Mouse (Mus musculus) forebrain, embryonic 10.5 days (tissue): ENCODE measurements around the gene Lpin1. TPM values are rescaled to one million over a fixed set of nuclear protein-coding genes. Genes with fewer than 3 reads are reported as not detected.

Experiments
- DNase-seq: peaks from one replicate; pipeline ENCODE4 v3.0.0-alpha.2; 2017; ENCODE audit warnings: low spot score; ENCODE audit errors: extremely low spot score
- H3K27ac ChIP-seq: fragments of 300-500 bp; sonication (generic); 2 replicates; pipeline ENCODE4 v1.5.1; 2016; ENCODE audit warnings: mild to moderate bottlenecking
- H3K27me3 ChIP-seq: fragments of 300-500 bp; sonication (generic); 2 replicates; pipeline ENCODE4 v1.6.1; 2016; ENCODE audit warnings: mild to moderate bottlenecking; ENCODE audit not compliant: poor library complexity, severe bottlenecking
- H3K36me3 ChIP-seq: fragments of 300-500 bp; sonication (generic); replicated peaks from 2 replicates; pipeline ENCODE4 v1.6.1; 2016; ENCODE audit warnings: mild to moderate bottlenecking, moderate library complexity
- H3K4me1 ChIP-seq: fragments of 300-500 bp; sonication (generic); 2 replicates; pipeline ENCODE4 v1.6.1; 2016
- H3K4me3 ChIP-seq: fragments of 300-500 bp; sonication (generic); 2 replicates; pipeline ENCODE4 v1.5.1; 2016; ENCODE audit warnings: mild to moderate bottlenecking, moderate library complexity
- H3K9me3 ChIP-seq: fragments of 300-500 bp; sonication (generic); 2 replicates; pipeline ENCODE4 v1.6.1; 2016; ENCODE audit warnings: mild to moderate bottlenecking, moderate library complexity
- WGBS: fragments of 180-500 bp; shearing (Covaris S2); methylation state at CpG from one replicate; pipeline ENCODE4 v1.1.7; 2016; 5-methylcytosine and 5-hydroxymethylcytosine counted together
- polyA plus RNA-seq: library from polyadenylated mRNA; unstranded; fragments of >200 nt; fragmentation: Nextera tagmentation; extraction: Ambion mirVana; gene quantifications from 2 replicates; pipeline ENCODE4 v1.2.1, GENCODE M21; 2016

The Lpin1 gene
- polyA plus RNA-seq, 1 experiment from 2014 or later: 4.4 TPM

- H3K36me3 ChIP-seq: no peaks in the 10 kb centered on the region
- WGBS: 91% methylated on average over 7 of the region's 7 CpGs
Measured at GRCm38 (mm10) chr12:16528650-16529049, 82.1 kb downstream of the Lpin1 start.

DNA sequence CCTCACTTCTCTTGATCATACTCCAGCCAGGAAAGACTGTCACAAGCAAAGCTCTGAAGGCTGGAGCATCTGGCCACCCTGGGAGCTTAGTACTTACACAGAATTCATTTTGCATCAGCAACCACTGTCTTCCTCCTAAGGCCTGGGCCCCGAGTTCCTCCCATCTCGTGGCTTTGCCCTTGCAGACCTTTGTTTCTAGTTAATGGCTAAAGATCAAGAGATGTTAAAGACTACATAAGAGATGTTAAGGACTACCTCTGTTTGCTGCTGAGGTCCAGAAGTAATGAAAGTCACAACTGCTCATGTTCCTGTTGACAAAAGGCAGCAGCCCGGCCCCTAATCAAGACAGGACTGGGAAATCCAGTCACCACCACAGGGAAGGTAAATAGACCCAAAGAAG is 82.8 kb downstream of the Lpin1 start:
- Histone ChIP-seq H3K27ac (no peak overlapping the region), H3K4me1 (peaks cover 6% of the 10 kb centered on the region), H3K4me3 (no peak overlapping the region), H3K36me3 (no peaks in the 10 kb centered on the region), H3K27me3 (no peaks in the 10 kb centered on the region), H3K9me3 (0 out of 2 replicates have a peak, but pooled peaks cover 6% of the 10 kb centered on the region)
- no peak for DNase-seq
- 83% methylated on average over 3 of the region's 3 CpGs for WGBS

More at GRCm38 (mm10) chr12:16528650-16529049, 82.1 kb downstream of the Lpin1 start:
- Histone ChIP-seq H3K4me1 (peaks cover 13% of the 10 kb centered on the region), H3K4me3 (no peak overlapping the region), H3K27ac (no peak overlapping the region), H3K9me3 (0 out of 2 replicates have a peak, but pooled peaks cover 6% of the 10 kb centered on the region), H3K27me3 (no peaks in the 10 kb centered on the region)
- no peak for DNase-seq

GRCm38 (mm10) chr12:16526862-16527261 is 83.9 kb downstream of the Lpin1 start:
- DNase-seq: no peak
- Histone ChIP-seq H3K4me3 (no peak overlapping the region), H3K36me3 (no peaks in the 10 kb centered on the region), H3K9me3 (0 out of 2 replicates have a peak, but pooled peaks cover 6% of the 10 kb centered on the region), H3K27me3 (no peaks in the 10 kb centered on the region), H3K4me1 (no peaks in the 10 kb centered on the region), H3K27ac (no peak overlapping the region)
- 90% methylated on average over 5 of the region's 5 CpGs for WGBS

DNA sequence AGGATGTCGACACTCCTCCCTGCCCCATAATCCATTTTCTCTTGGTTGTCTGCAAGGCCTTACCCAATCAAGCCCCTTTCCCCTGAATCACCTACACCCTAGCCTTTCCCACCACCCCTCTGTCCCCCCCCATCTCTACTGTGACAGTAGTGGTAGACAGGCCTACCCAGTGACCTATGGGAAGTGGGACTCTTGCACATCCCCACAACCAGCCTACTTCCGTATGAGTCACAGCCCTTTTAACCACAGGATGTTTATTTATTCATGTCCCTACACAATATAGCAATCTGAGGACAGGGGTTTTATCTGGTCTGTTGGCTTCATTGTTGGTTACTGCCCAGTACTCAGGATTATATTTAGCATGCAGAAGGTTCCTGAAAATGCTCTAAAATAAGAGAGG is 84.6 kb downstream of the Lpin1 start:
- H3K36me3 ChIP-seq: no peaks in the 10 kb centered on the region
- H3K4me3 ChIP-seq: no peak overlapping the region
- no peak for DNase-seq
- WGBS: 96% methylated on average over 2 of the region's 2 CpGs
- 0 out of 2 replicates have a peak, but pooled peaks cover 6% of the 10 kb centered on the region for H3K9me3 ChIP-seq
- no peak overlapping the region for H3K27ac ChIP-seq
- H3K4me1 ChIP-seq: no peaks in the 10 kb centered on the region
- H3K27me3 ChIP-seq: no peaks in the 10 kb centered on the region

DNA sequence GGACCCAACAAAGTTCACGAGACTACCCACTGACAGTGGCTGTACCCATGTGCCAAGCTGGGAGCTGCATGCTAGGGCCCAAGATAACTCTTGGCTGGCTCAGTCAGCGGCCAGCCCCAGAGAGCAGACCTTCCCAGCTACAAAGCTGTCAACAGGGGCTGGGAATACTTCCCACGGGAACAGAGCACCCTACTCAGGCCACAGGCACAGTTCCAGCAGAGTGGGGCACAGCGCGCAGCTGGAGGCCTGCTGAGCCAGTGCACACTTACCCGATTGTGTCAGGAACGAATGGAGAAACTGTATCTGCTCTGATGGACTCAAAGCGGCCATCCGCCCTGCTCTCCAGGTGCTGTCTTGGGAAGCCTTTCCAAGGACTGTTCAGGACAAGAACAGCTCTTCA is 95.6 kb downstream of the Lpin1 start:
- Histone ChIP-seq H3K4me1 (peaks cover 10% of the 10 kb centered on the region), H3K27me3 (no peaks in the 10 kb centered on the region), H3K36me3 (no peaks in the 10 kb centered on the region), H3K4me3 (no peak overlapping the region), H3K27ac (no peak overlapping the region), H3K9me3 (no peaks in the 10 kb centered on the region)
- 89% methylated on average over 9 of the region's 9 CpGs for WGBS
- DNase-seq: no peak

- WGBS: 88% methylated on average over 1 of the region's 1 CpGs
- no peak for DNase-seq
- H3K9me3 ChIP-seq: no peaks in the 10 kb centered on the region
- no peak overlapping the region for H3K27ac ChIP-seq
- H3K27me3 ChIP-seq: peaks cover 5% of the 10 kb centered on the region
- H3K4me1 ChIP-seq: peaks cover 19% of the 10 kb centered on the region
- no peaks in the 10 kb centered on the region for H3K36me3 ChIP-seq
- no peak overlapping the region for H3K4me3 ChIP-seq
Measured at GRCm38 (mm10) chr12:16512991-16513390, 97.8 kb downstream of the Lpin1 start.

DNA sequence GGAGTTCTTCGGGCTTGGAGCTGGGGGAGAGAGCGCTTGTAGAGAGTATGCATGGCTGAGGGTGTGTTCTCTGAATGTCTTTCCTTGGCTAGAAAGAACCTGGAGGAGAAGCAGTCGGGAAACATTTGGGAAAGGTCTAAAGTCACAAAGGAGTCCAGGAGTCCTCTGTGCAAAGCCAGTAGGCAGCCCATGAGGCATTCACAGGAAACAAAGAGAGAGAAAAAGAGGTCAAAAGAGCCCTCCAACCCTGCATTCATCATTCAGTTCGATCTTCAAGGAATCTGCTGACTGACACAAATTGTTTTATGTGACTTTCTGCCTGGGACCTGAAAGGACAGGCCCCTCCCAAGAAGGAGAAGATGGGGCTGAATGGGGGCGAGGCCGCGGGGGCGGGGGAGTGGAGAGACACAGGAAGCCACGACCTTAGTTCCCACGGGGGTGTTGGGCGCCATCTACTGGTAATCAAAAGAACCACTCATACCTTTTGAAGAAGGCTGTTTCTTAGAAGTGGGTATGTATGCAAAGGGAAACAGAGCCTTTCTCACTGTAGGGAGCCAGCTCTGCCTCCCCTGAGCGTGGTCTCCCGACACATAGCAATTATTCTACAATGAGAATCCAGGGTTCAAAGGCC is 101.5 kb downstream of the Lpin1 start:
- Histone ChIP-seq H3K27me3 (peaks cover 13% of the 10 kb centered on the region), H3K27ac (peak overlapping the region; percentile 72), H3K9me3 (no peaks in the 10 kb centered on the region), H3K4me1 (peaks cover 23% of the 10 kb centered on the region), H3K36me3 (no peaks in the 10 kb centered on the region), H3K4me3 (peak overlapping the region; percentile 27; the same call in 1 of the 2 replicates)
- WGBS: 11% methylated on average over 13 of the region's 13 CpGs
- peak; percentile 77 for DNase-seq

- no peaks in the 10 kb centered on the region for H3K36me3 ChIP-seq
- H3K9me3 ChIP-seq: peaks cover 5% of the 10 kb centered on the region; the same call in 1 of the 2 replicates
- H3K4me3 ChIP-seq: no peak overlapping the region
- no peak overlapping the region for H3K27ac ChIP-seq
- peaks cover 23% of the 10 kb centered on the region for H3K4me1 ChIP-seq
- DNase-seq: no peak
- peaks cover 13% of the 10 kb centered on the region for H3K27me3 ChIP-seq
- WGBS: 67% methylated on average over 17 of the region's 17 CpGs
Measured at GRCm38 (mm10) chr12:16506796-16507790, 103.7 kb downstream of the Lpin1 start.

GRCm38 (mm10) chr12:16504244-16504643 is 106.5 kb downstream of the Lpin1 start:
- DNase-seq: no peak
- peaks cover 9% of the 10 kb centered on the region for H3K4me1 ChIP-seq
- no peaks in the 10 kb centered on the region for H3K36me3 ChIP-seq
- H3K27me3 ChIP-seq: peaks cover 13% of the 10 kb centered on the region
- peaks cover 5% of the 10 kb centered on the region; the same call in 1 of the 2 replicates for H3K9me3 ChIP-seq
- 86% methylated on average over 3 of the region's 3 CpGs for WGBS
- H3K27ac ChIP-seq: no peak overlapping the region
- H3K4me3 ChIP-seq: no peak overlapping the region

DNA sequence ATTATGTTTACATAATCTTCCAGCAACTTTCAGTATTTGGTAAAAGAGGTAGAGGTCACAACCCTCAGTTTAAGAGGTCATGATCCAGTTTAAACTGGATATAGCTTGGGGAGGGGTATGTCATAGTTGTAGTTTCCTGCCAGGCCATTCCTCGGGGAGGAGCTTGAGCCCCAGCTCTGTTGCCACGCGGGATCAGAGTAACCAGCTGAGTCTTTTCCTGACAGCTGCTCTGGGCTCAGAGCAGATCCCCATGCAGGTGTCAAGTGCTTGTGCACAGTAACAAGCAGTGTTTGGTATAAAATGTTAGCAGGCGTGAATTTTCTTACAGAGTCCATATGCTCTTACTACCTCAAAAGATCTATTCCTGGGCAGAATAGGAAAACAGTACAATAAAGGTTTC is 112.8 kb downstream of the Lpin1 start:
- no peak for DNase-seq
- no peak overlapping the region for H3K4me3 ChIP-seq
- 63% methylated on average over 4 of the region's 4 CpGs for WGBS
- H3K27me3 ChIP-seq: no peaks in the 10 kb centered on the region
- H3K36me3 ChIP-seq: no peaks in the 10 kb centered on the region
- peaks cover 5% of the 10 kb centered on the region; the same call in 1 of the 2 replicates for H3K9me3 ChIP-seq
- no peaks in the 10 kb centered on the region for H3K4me1 ChIP-seq
- no peak overlapping the region for H3K27ac ChIP-seq

GRCm38 (mm10) chr12:16492713-16493112 is 118.1 kb downstream of the Lpin1 start:
- no peaks in the 10 kb centered on the region for H3K9me3 ChIP-seq
- H3K27me3 ChIP-seq: no peaks in the 10 kb centered on the region
- no peak for DNase-seq
- H3K4me3 ChIP-seq: no peak overlapping the region
- no peak overlapping the region for H3K27ac ChIP-seq
- H3K36me3 ChIP-seq: no peaks in the 10 kb centered on the region
- H3K4me1 ChIP-seq: no peaks in the 10 kb centered on the region
- 73% methylated on average over 6 of the region's 6 CpGs for WGBS

- no peaks in the 10 kb centered on the region for H3K27me3 ChIP-seq
- H3K27ac ChIP-seq: no peak overlapping the region
- DNase-seq: no peak
- H3K36me3 ChIP-seq: no peaks in the 10 kb centered on the region
- no peaks in the 10 kb centered on the region for H3K9me3 ChIP-seq
- H3K4me1 ChIP-seq: no peaks in the 10 kb centered on the region
- H3K4me3 ChIP-seq: no peak overlapping the region
Measured at GRCm38 (mm10) chr12:16488899-16489298, 121.9 kb downstream of the Lpin1 start.

DNA sequence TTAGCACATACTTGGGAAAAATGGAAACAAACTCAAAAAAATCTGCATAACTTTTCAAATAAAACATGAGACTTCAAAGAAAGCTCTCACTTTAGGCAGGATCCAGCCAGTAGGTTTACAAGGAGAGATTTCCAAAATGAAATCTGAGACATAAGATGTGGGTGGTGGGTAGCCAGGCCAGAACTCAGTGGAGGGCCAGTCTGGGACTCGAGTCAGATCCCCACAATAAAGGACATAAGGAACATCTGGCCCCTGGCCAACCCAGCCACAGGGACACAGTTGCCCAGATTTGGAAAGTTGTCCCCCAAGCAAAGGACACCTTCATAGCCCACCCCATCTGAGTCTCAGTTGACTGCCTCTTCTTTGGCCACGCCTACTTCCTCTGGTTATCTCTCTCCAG is 123.3 kb downstream of the Lpin1 start:
- Histone ChIP-seq H3K9me3 (no peaks in the 10 kb centered on the region), H3K4me3 (no peak overlapping the region), H3K27me3 (no peaks in the 10 kb centered on the region), H3K36me3 (no peaks in the 10 kb centered on the region), H3K4me1 (no peaks in the 10 kb centered on the region), H3K27ac (no peak overlapping the region)
- DNase-seq: no peak
- 69% methylated on average over 2 of the region's 2 CpGs for WGBS
